Mouse (Mus musculus) thymus, adult 2 months (tissue): ENCODE measurements around the gene Sp1.

Source experiments
- CTCF ChIP-seq: fragments of 200-500 bp; IDR thresholded peaks from 2 replicates; pipeline ENCODE4 v1.5.1; 2012; ENCODE audit warnings: mild to moderate bottlenecking, control low read depth, low read length, moderate library complexity, borderline replicate concordance; ENCODE audit not compliant: control insufficient read depth, poor library complexity, insufficient read depth; ENCODE audit errors: extremely low read depth
- POLR2A ChIP-seq: fragments of 200-500 bp; IDR thresholded peaks from 2 replicates; pipeline ENCODE4 v1.6.1; 2012; ENCODE audit warnings: mild to moderate bottlenecking, low read length, control low read depth, moderate library complexity; ENCODE audit not compliant: control insufficient read depth, poor library complexity, insufficient read depth; ENCODE audit errors: extremely low read depth

GRCm38 (mm10) chr15:102408558-102409130 lies 2.7 kb downstream of the Sp1 start:
- no peak for TF ChIP-seq CTCF
- TF ChIP-seq POLR2A: no peak
